Mouse (Mus musculus): ENCODE results near the gene Traf3ip3.
A peak's percentile ranks its signal among the peaks of the same experiment; 100 is the strongest.

The Traf3ip3 gene

GRCm38 (mm10) chr1:193201383-193201778, at the start of gene Traf3ip3:
Traf3ip3 (minus strand) TSS chr1:193201703.
- peak; percentile 44 for DNase-seq

GRCm38 (mm10) chr1:193250026-193250425, 48.5 kb upstream of the Traf3ip3 start:
- DNase-seq, result no peak

GRCm38 (mm10) chr1:193244235-193244634, 42.7 kb upstream of the Traf3ip3 start:
- DNase-seq, result no peak

- DNase-seq, result no peak
Measured at GRCm38 (mm10) chr1:193243571-193244193, 42.2 kb upstream of the Traf3ip3 start.

- DNase-seq, result peak; percentile 24
Measured at GRCm38 (mm10) chr1:193242863-193243262, 41.4 kb upstream of the Traf3ip3 start.

GRCm38 (mm10) chr1:193242238-193242637, 40.7 kb upstream of the Traf3ip3 start:
- DNase-seq, result peak; percentile 93

GRCm38 (mm10) chr1:193241436-193241835, 39.9 kb upstream of the Traf3ip3 start:
- no peak for DNase-seq

GRCm38 (mm10) chr1:193238426-193238825, 36.9 kb upstream of the Traf3ip3 start:
- no peak for DNase-seq

GRCm38 (mm10) chr1:193234930-193235329, 33.4 kb upstream of the Traf3ip3 start:
- no peak for DNase-seq

GRCm38 (mm10) chr1:193234130-193234645, 32.7 kb upstream of the Traf3ip3 start:
- no peak for DNase-seq

GRCm38 (mm10) chr1:193232732-193233131, 31.2 kb upstream of the Traf3ip3 start:
- no peak for DNase-seq

GRCm38 (mm10) chr1:193230935-193231334, 29.4 kb upstream of the Traf3ip3 start:
- DNase-seq, result no peak

- DNase-seq, result no peak
Measured at GRCm38 (mm10) chr1:193230531-193230930, 29.0 kb upstream of the Traf3ip3 start.

- DNase-seq, result no peak
Measured at GRCm38 (mm10) chr1:193229570-193229969, 28.1 kb upstream of the Traf3ip3 start.

- no peak for DNase-seq
Measured at GRCm38 (mm10) chr1:193227537-193227936, 26.0 kb upstream of the Traf3ip3 start.

GRCm38 (mm10) chr1:193226724-193227522, 25.4 kb upstream of the Traf3ip3 start:
- no peak for DNase-seq

- DNase-seq, result no peak
Measured at GRCm38 (mm10) chr1:193226114-193226513, 24.6 kb upstream of the Traf3ip3 start.

GRCm38 (mm10) chr1:193225531-193225930, 24.0 kb upstream of the Traf3ip3 start:
- no peak for DNase-seq

- DNase-seq, result no peak
Measured at GRCm38 (mm10) chr1:193220408-193220807, 18.9 kb upstream of the Traf3ip3 start.

- DNase-seq, result no peak
Measured at GRCm38 (mm10) chr1:193216000-193216399, 14.5 kb upstream of the Traf3ip3 start.

- peak; percentile 56 for DNase-seq
Measured at GRCm38 (mm10) chr1:193214053-193214452, 12.6 kb upstream of the Traf3ip3 start.

GRCm38 (mm10) chr1:193211371-193211770, 9.9 kb upstream of the Traf3ip3 start:
- DNase-seq, result no peak

- peak; percentile 67 for DNase-seq
Measured at GRCm38 (mm10) chr1:193208178-193208577, 6.7 kb upstream of the Traf3ip3 start.

- DNase-seq, result no peak
Measured at GRCm38 (mm10) chr1:193207503-193207902, 6.0 kb upstream of the Traf3ip3 start, which contains the start of gene Lamb3. Lamb3 (plus strand) TSS chr1:193207699.
